Mouse (Mus musculus): ENCODE results near the gene Capn15.

Gene Capn15

GRCm38 (mm10) chr17:25992274-25992673 lies 6.7 kb upstream of the Capn15 start:
- peak in 1 of 2 experiments; percentile 12 for DNase-seq

- DNase-seq: no peak
Observed at GRCm38 (mm10) chr17:25990331-25990730, 4.7 kb upstream of the Capn15 start.

- no peak for DNase-seq
Observed at GRCm38 (mm10) chr17:25984556-25985305, 865 bp downstream of the Capn15 start.

- no peak for DNase-seq
Observed at GRCm38 (mm10) chr17:25984066-25984465, 1.5 kb downstream of the Capn15 start.

GRCm38 (mm10) chr17:25982913-25983312 lies 2.7 kb downstream of the Capn15 start:
- no peak for DNase-seq

GRCm38 (mm10) chr17:25980854-25981253 lies 4.7 kb downstream of the Capn15 start:
- DNase-seq: peak; percentile 57 to 70

GRCm38 (mm10) chr17:25979829-25980738 lies 5.5 kb downstream of the Capn15 start:
- DNase-seq: peak; percentile 53 to 64

- DNase-seq: no peak
Observed at GRCm38 (mm10) chr17:25970954-25971707, 14.5 kb downstream of the Capn15 start.

GRCm38 (mm10) chr17:25970448-25970847 lies 15.1 kb downstream of the Capn15 start:
- DNase-seq: no peak

GRCm38 (mm10) chr17:25968176-25968575 lies 17.4 kb downstream of the Capn15 start:
- DNase-seq: peak; percentile 69 to 84

GRCm38 (mm10) chr17:25967652-25968051 lies 17.9 kb downstream of the Capn15 start:
- DNase-seq: peak; percentile 41 to 42

GRCm38 (mm10) chr17:25964271-25964670 lies 21.3 kb downstream of the Capn15 start:
- DNase-seq: no peak

GRCm38 (mm10) chr17:25962413-25962905 lies 23.1 kb downstream of the Capn15 start:
- DNase-seq: no peak

- no peak for DNase-seq
Observed at GRCm38 (mm10) chr17:25961566-25961965, 24.0 kb downstream of the Capn15 start.

- DNase-seq: no peak
Observed at GRCm38 (mm10) chr17:25959630-25960467, 25.7 kb downstream of the Capn15 start.

GRCm38 (mm10) chr17:25958771-25959494 lies 26.7 kb downstream of the Capn15 start:
- no peak for DNase-seq

GRCm38 (mm10) chr17:25957586-25958051 lies 28.0 kb downstream of the Capn15 start:
- no peak for DNase-seq

GRCm38 (mm10) chr17:25956631-25957030 lies 29.0 kb downstream of the Capn15 start:
- no peak for DNase-seq

- DNase-seq: no peak
Observed at GRCm38 (mm10) chr17:25956201-25956600, 29.4 kb downstream of the Capn15 start.

GRCm38 (mm10) chr17:25955736-25956135 lies 29.9 kb downstream of the Capn15 start:
- no peak for DNase-seq

GRCm38 (mm10) chr17:25954671-25955070 lies 30.9 kb downstream of the Capn15 start:
- no peak for DNase-seq

Data from kidney, postnatal 36 days (tissue).